Mouse (Mus musculus): ENCODE data around the gene Rcc2. TPM values are rescaled to one million over a fixed set of nuclear protein-coding genes. Genes with fewer than 3 reads are reported as not detected.

Rcc2 gene
- total and polyA plus RNA-seq, 3 experiments, result 106 to 525 (median 205) TPM

DNA sequence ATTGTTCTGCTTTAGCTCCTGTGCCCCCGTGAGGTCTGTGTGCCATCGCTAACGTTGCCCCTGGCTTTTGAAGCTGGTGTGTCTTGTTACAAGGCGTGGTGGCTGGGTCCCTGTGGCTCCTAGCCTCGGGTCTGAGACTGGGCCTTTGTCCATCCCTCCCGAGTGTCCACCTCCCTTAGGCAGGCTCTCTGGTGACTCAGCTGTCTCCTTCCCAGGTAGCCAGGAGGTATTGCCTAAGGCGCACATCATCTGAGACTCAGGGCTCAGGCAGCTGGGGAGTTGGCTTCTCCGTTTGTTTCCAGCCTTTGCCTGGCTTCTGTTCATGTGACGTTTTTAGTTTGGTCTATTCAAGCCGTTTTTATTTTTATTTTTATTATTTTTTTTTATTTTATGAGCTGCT is 10.4 kb downstream of the Rcc2 start:
- Histone ChIP-seq H3K4me1 (ENCODE audit: insufficient read depth, low read depth, low read length) (peaks cover 91% of the 10 kb centered on the region), H3K9me3 (replicated peaks) (no peaks in the 10 kb centered on the region), H3K4me3 (ENCODE audit: low read depth, low read length) (no peak overlapping the region; the same call in 1 of the 2 replicates), H3K27me3 (ENCODE audit: insufficient read depth, low read length) (no peaks in the 10 kb centered on the region), H3K36me3 (replicated peaks) (peaks cover 98% of the 10 kb centered on the region)
- ATAC-seq (ENCODE audit: extremely low read depth, insufficient number of reproducible peaks, low FRiP score, poor library complexity, severe bottlenecking) (no peak), DNase-seq (ENCODE audit: low spot score) (no peak)
- TF ChIP-seq TAL1 (conservative IDR thresholded peaks at IDR 0.05; ENCODE audit: low read depth, low read length) (no peak), CTCF (IDR thresholded peaks at IDR 0.05; ENCODE audit: low read depth, low read length) (no peak), GATA1 (IDR thresholded peaks at IDR 0.05; ENCODE audit: borderline replicate concordance, low read length) (no peak), GATA2 (IDR thresholded peaks at IDR 0.05; ENCODE audit: borderline replicate concordance, low read depth, low read length) (no peak), POLR2AphosphoS5 (IDR thresholded peaks at IDR 0.05; ENCODE audit: insufficient replicate concordance, low read depth, low read length) (no peak)

DNA sequence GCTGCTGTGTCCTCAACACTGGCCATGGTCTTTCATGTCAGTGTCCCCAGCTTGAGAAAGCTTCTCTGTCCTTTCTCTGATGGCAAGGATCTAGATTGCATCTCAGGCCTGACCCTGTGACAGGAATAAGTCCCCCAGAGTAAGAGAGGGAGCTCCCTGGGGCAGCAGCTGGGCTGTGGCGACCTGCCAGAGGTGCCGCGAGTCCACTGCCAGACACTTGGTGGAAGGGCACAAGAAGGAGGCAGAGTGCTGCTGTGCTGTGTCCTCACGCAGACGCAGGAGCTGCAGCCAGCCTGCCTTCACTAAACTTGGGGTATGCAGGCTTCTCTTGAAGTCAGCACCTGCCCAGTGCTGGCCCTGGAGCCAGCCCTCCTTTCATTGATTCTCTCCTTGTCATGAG is 11.0 kb downstream of the Rcc2 start:
- no peak overlapping the region for H3K4me3 ChIP-seq (ENCODE audit: low read depth, low read length)
- no peak for TF ChIP-seq POLR2AphosphoS5 (IDR thresholded peaks at IDR 0.05; ENCODE audit: insufficient replicate concordance, low read depth, low read length)
- no peak for TF ChIP-seq CTCF (IDR thresholded peaks at IDR 0.05; ENCODE audit: low read depth, low read length)
- no peak for TF ChIP-seq GATA2 (IDR thresholded peaks at IDR 0.05; ENCODE audit: borderline replicate concordance, low read depth, low read length)
- TF ChIP-seq GATA1 (IDR thresholded peaks at IDR 0.05; ENCODE audit: borderline replicate concordance, low read length), result no peak
- no peak for TF ChIP-seq TAL1 (conservative IDR thresholded peaks at IDR 0.05; ENCODE audit: low read depth, low read length)
- H3K9me3 ChIP-seq (replicated peaks), result no peaks in the 10 kb centered on the region
- no peak for DNase-seq (ENCODE audit: low spot score)
- peaks cover 98% of the 10 kb centered on the region for H3K36me3 ChIP-seq (replicated peaks)
- ATAC-seq (ENCODE audit: extremely low read depth, insufficient number of reproducible peaks, low FRiP score, poor library complexity, severe bottlenecking), result no peak
- H3K4me1 ChIP-seq (ENCODE audit: insufficient read depth, low read depth, low read length), result peaks cover 89% of the 10 kb centered on the region
- no peaks in the 10 kb centered on the region for H3K27me3 ChIP-seq (ENCODE audit: insufficient read depth, low read length)

DNA sequence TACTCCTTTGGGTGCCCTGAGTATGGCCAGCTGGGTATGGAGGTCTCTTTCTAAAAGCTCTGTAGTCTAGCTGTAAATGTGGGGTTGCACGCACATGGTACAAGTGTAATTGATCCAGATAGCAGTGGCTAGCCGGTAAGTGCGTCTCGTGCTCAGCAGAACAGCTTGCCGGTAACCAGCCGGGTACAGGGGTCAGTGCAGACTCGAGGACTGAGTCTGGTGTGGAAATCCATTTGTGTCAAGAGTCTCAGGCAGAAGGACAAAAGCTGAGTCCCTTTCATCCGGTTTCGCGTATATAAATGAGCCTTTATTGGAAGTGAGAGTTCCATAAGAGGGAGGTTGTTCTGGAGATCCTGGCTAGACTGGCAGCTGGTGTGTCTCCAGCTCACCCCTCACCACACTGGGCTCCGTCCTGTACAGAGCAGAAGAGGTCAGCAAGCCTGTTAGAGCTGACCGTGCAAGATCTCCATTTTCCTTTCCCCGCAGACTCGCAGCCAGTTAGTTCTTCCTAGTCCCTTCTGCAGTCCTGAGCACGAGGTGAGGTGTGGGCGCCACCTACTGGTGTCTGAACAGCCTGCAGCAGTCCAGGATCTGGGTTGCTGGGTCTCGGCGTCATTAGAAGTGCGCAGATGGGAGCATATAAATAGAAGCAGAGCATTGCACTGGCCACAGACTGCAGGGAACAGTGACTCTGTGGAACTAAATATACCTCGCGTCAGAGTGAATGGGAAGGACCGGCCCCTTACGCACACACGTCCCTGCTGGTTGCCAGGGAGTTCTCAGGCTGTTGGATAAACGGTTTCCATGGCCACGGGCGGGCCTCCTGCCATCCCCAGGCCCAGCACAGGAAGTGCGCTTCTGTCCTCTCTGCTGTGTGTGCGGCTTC is 13.4 kb downstream of the Rcc2 start:
- peak; percentile 58 for ATAC-seq (ENCODE audit: extremely low read depth, insufficient number of reproducible peaks, low FRiP score, poor library complexity, severe bottlenecking)
- H3K4me3 ChIP-seq (ENCODE audit: low read depth, low read length), result no peak overlapping the region
- peaks cover 81% of the 10 kb centered on the region for H3K4me1 ChIP-seq (ENCODE audit: insufficient read depth, low read depth, low read length)

DNA sequence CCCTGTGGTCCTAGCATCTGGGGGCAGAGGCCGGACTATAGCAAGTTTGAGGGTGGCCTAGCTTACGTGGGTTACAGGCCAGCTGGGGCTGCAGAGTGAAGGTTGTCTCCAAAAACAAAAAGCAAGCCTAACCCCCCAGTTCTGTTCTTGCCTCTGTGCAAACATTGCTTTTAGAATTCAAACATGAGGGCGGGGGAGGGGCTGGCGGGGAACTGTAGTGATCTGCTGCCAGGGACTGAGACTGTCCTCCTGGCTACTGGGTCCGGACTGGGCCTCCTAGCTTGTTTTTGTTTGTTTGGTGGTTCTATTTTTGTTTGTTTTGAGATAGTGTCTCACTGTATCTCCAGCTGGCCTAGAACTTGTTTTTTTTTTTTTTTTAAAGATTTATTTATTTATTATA is 14.2 kb downstream of the Rcc2 start:
- Histone ChIP-seq H3K27me3 (ENCODE audit: insufficient read depth, low read length) (no peaks in the 10 kb centered on the region), H3K4me3 (ENCODE audit: low read depth, low read length) (no peak overlapping the region), H3K36me3 (replicated peaks) (peaks cover 98% of the 10 kb centered on the region), H3K9me3 (replicated peaks) (no peaks in the 10 kb centered on the region), H3K4me1 (ENCODE audit: insufficient read depth, low read depth, low read length) (peaks cover 72% of the 10 kb centered on the region)
- DNase-seq (ENCODE audit: low spot score) (no peak), ATAC-seq (ENCODE audit: extremely low read depth, insufficient number of reproducible peaks, low FRiP score, poor library complexity, severe bottlenecking) (no peak)
- TF ChIP-seq POLR2AphosphoS5 (IDR thresholded peaks at IDR 0.05; ENCODE audit: insufficient replicate concordance, low read depth, low read length), result no peak
- TF ChIP-seq TAL1 (conservative IDR thresholded peaks at IDR 0.05; ENCODE audit: low read depth, low read length), result no peak
- no peak for TF ChIP-seq CTCF (IDR thresholded peaks at IDR 0.05; ENCODE audit: low read depth, low read length)
- TF ChIP-seq GATA1 (IDR thresholded peaks at IDR 0.05; ENCODE audit: borderline replicate concordance, low read length), result no peak
- no peak for TF ChIP-seq GATA2 (IDR thresholded peaks at IDR 0.05; ENCODE audit: borderline replicate concordance, low read depth, low read length)

More for the DNA sequence above, 13.4 kb downstream of the Rcc2 start:
- H3K27me3 ChIP-seq (ENCODE audit: insufficient read depth, low read length), result no peaks in the 10 kb centered on the region
- TF ChIP-seq CTCF (IDR thresholded peaks at IDR 0.05; ENCODE audit: low read depth, low read length) (peak; percentile 64), GATA2 (IDR thresholded peaks at IDR 0.05; ENCODE audit: borderline replicate concordance, low read depth, low read length) (no peak), POLR2AphosphoS5 (IDR thresholded peaks at IDR 0.05; ENCODE audit: insufficient replicate concordance, low read depth, low read length) (no peak), TAL1 (conservative IDR thresholded peaks at IDR 0.05; ENCODE audit: low read depth, low read length) (no peak), GATA1 (IDR thresholded peaks at IDR 0.05; ENCODE audit: borderline replicate concordance, low read length) (no peak)
- no peaks in the 10 kb centered on the region for H3K9me3 ChIP-seq (replicated peaks)
- H3K36me3 ChIP-seq (replicated peaks), result peaks cover 100% of the 10 kb centered on the region
- peak; percentile 72 for DNase-seq (ENCODE audit: low spot score)

DNA sequence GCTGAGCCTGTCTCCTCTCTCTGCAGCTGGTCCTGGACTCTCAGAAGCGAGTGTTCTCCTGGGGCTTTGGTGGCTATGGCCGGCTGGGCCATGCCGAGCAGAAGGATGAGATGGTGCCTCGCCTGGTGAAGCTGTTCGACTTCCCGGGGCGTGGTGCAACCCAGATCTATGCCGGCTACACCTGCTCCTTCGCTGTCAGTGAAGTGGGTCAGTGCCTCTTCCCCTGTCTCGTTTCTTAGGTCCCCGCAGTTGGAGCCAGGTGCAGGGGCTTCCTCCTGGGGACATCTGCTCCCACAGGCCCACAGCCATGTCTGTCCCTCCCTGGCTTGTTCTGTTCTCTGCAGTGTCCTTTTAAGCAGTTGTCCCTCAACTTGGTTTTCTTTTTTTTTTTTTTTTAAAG is 16.7 kb downstream of the Rcc2 start:
- TF ChIP-seq POLR2AphosphoS5 (IDR thresholded peaks at IDR 0.05; ENCODE audit: insufficient replicate concordance, low read depth, low read length), result no peak
- TF ChIP-seq TAL1 (conservative IDR thresholded peaks at IDR 0.05; ENCODE audit: low read depth, low read length), result no peak
- TF ChIP-seq CTCF (IDR thresholded peaks at IDR 0.05; ENCODE audit: low read depth, low read length), result no peak
- no peak for TF ChIP-seq GATA2 (IDR thresholded peaks at IDR 0.05; ENCODE audit: borderline replicate concordance, low read depth, low read length)
- no peak for TF ChIP-seq GATA1 (IDR thresholded peaks at IDR 0.05; ENCODE audit: borderline replicate concordance, low read length)
- H3K36me3 ChIP-seq (replicated peaks), result peaks cover 98% of the 10 kb centered on the region
- H3K4me3 ChIP-seq (ENCODE audit: low read depth, low read length), result no peak overlapping the region
- H3K27me3 ChIP-seq (ENCODE audit: insufficient read depth, low read length), result no peaks in the 10 kb centered on the region
- no peak for ATAC-seq (ENCODE audit: extremely low read depth, insufficient number of reproducible peaks, low FRiP score, poor library complexity, severe bottlenecking)
- H3K9me3 ChIP-seq (replicated peaks), result no peaks in the 10 kb centered on the region
- DNase-seq (ENCODE audit: low spot score), result no peak
- peaks cover 68% of the 10 kb centered on the region for H3K4me1 ChIP-seq (ENCODE audit: insufficient read depth, low read depth, low read length)

DNA sequence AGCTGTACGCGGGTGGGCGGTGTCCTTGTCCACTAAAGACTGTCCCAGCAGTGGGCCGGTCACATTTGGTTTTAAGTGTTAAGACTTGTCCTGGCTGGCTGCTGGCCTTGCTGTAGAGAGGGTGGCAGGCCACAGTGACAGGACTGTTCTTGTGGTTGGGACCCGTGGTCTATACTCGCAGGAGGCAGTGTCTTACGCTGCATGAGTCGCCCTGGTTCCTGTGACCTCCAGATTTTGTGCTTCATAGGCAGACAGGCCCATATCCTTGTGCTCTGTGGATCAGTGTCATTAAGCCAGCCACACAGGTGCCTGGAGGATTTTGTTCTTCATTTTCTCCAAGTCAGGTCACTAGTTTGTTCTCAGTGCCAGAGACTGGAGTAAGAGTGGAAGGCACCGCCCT is 18.1 kb downstream of the Rcc2 start:
- DNase-seq (ENCODE audit: low spot score) (no peak), ATAC-seq (ENCODE audit: extremely low read depth, insufficient number of reproducible peaks, low FRiP score, poor library complexity, severe bottlenecking) (no peak)
- H3K27me3 ChIP-seq (ENCODE audit: insufficient read depth, low read length), result no peaks in the 10 kb centered on the region
- 0 out of 2 replicates have a peak overlapping the region, but pooled peaks have one; percentile 9 for H3K4me3 ChIP-seq (ENCODE audit: low read depth, low read length)
- peaks cover 54% of the 10 kb centered on the region for H3K4me1 ChIP-seq (ENCODE audit: insufficient read depth, low read depth, low read length)
- peaks cover 97% of the 10 kb centered on the region for H3K36me3 ChIP-seq (replicated peaks)
- TF ChIP-seq CTCF (IDR thresholded peaks at IDR 0.05; ENCODE audit: low read depth, low read length) (no peak), GATA2 (IDR thresholded peaks at IDR 0.05; ENCODE audit: borderline replicate concordance, low read depth, low read length) (no peak), TAL1 (conservative IDR thresholded peaks at IDR 0.05; ENCODE audit: low read depth, low read length) (no peak), GATA1 (IDR thresholded peaks at IDR 0.05; ENCODE audit: borderline replicate concordance, low read length) (no peak), POLR2AphosphoS5 (IDR thresholded peaks at IDR 0.05; ENCODE audit: insufficient replicate concordance, low read depth, low read length) (no peak)
- no peaks in the 10 kb centered on the region for H3K9me3 ChIP-seq (replicated peaks)
